Mouse (Mus musculus): ENCODE results near the gene Lrmda. TPM values are rescaled to one million over a fixed set of nuclear protein-coding genes. Genes with fewer than 3 reads are reported as not detected.

The Lrmda gene
- total RNA-seq, 2 experiments from 2014 or later = 3.7 to 3.9 TPM

- no peak for DNase-seq (ENCODE audit: low spot score in 2 of 2)
Observed at GRCm38 (mm10) chr14:22921152-22921551, 901.6 kb downstream of the Lrmda start.

GRCm38 (mm10) chr14:22921796-22922195, 902.3 kb downstream of the Lrmda start:
- no peak for DNase-seq (ENCODE audit: low spot score in 2 of 2)

GRCm38 (mm10) chr14:22922571-22922970, 903.1 kb downstream of the Lrmda start:
- DNase-seq (ENCODE audit: low spot score in 2 of 2) = no peak

GRCm38 (mm10) chr14:22923251-22923650, 903.7 kb downstream of the Lrmda start:
- no peak for DNase-seq (ENCODE audit: low spot score in 2 of 2)

- DNase-seq (ENCODE audit: low spot score in 2 of 2) = no peak
Observed at GRCm38 (mm10) chr14:22928263-22928662, 908.8 kb downstream of the Lrmda start.

- no peak for DNase-seq (ENCODE audit: low spot score in 2 of 2)
Observed at GRCm38 (mm10) chr14:22928683-22929082, 909.2 kb downstream of the Lrmda start.

GRCm38 (mm10) chr14:22929585-22929984, 910.1 kb downstream of the Lrmda start:
- DNase-seq (ENCODE audit: low spot score in 2 of 2) = no peak

GRCm38 (mm10) chr14:22930488-22931046, 911.1 kb downstream of the Lrmda start:
- no peak for DNase-seq (ENCODE audit: low spot score in 2 of 2)

GRCm38 (mm10) chr14:22931114-22931822, 911.8 kb downstream of the Lrmda start:
- no peak for DNase-seq (ENCODE audit: low spot score in 2 of 2)

GRCm38 (mm10) chr14:22936701-22937100, 917.2 kb downstream of the Lrmda start:
- no peak for DNase-seq (ENCODE audit: low spot score in 2 of 2)

GRCm38 (mm10) chr14:22940576-22940975, 921.1 kb downstream of the Lrmda start:
- DNase-seq (ENCODE audit: low spot score in 2 of 2) = no peak

- DNase-seq (ENCODE audit: low spot score in 2 of 2) = no peak
Observed at GRCm38 (mm10) chr14:22942569-22942968, 923.1 kb downstream of the Lrmda start.

- no peak for DNase-seq (ENCODE audit: low spot score in 2 of 2)
Observed at GRCm38 (mm10) chr14:22949466-22949865, 930.0 kb downstream of the Lrmda start.

- no peak for DNase-seq (ENCODE audit: low spot score in 2 of 2)
Observed at GRCm38 (mm10) chr14:22952981-22953380, 933.5 kb downstream of the Lrmda start.

- no peak for DNase-seq (ENCODE audit: low spot score in 2 of 2)
Observed at GRCm38 (mm10) chr14:22960166-22960565, 940.7 kb downstream of the Lrmda start.

GRCm38 (mm10) chr14:22964796-22965660, 945.5 kb downstream of the Lrmda start:
- DNase-seq (ENCODE audit: low spot score in 2 of 2) = no peak

GRCm38 (mm10) chr14:22968705-22969104, 949.2 kb downstream of the Lrmda start:
- DNase-seq (ENCODE audit: low spot score in 2 of 2) = no peak

- peak in 1 of 2 experiments; percentile 7 for DNase-seq (ENCODE audit: low spot score in 2 of 2)
Observed at GRCm38 (mm10) chr14:22986736-22987135, 967.2 kb downstream of the Lrmda start.

- no peak for DNase-seq (ENCODE audit: low spot score in 2 of 2)
Observed at GRCm38 (mm10) chr14:22988090-22988669, 968.7 kb downstream of the Lrmda start.

GRCm38 (mm10) chr14:22995184-22995935, 975.8 kb downstream of the Lrmda start:
- peak in 1 of 2 experiments; percentile 9 for DNase-seq (ENCODE audit: low spot score in 2 of 2)

GRCm38 (mm10) chr14:22998906-22999305, 979.4 kb downstream of the Lrmda start:
- DNase-seq (ENCODE audit: low spot score in 2 of 2) = no peak

Measured in adrenal gland, postnatal 4 days (tissue).